Mouse (Mus musculus) kidney, adult 9 months (tissue): ENCODE results near the gene Prr19.
"Not testable (repeated sequence)": the region's sequence is repeated elsewhere in the genome, so short reads cannot be mapped to it uniquely, and the experiment has no call there.

Source experiments
- DNase-seq: peaks from one replicate; pipeline ENCODE4 v3.0.0; 2022

Gene Prr19

DNA sequence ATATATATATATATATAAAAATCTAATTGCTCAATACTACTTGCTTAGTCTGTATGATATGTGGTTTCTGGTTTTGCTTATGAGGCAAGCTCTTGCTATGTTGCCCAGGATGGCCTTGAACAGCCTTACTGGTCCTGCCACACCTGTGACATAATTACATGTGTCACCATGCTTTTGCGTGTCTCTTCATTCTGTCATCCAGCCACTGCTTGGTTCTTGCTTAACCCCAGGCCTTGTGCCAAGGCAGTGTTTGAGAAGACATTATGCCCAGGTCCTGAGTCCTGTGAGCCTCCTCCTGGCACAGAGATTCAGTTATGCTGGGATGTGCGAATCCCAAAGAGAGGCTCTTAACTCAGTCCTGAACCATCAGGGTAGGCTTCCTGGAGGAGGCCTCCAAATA lies 22.0 kb downstream of the Prr19 start:
- DNase-seq, result no peak

GRCm38 (mm10) chr7:25325431-25325830 lies 24.2 kb downstream of the Prr19 start:
- DNase-seq, result not testable (repeated sequence)

DNA sequence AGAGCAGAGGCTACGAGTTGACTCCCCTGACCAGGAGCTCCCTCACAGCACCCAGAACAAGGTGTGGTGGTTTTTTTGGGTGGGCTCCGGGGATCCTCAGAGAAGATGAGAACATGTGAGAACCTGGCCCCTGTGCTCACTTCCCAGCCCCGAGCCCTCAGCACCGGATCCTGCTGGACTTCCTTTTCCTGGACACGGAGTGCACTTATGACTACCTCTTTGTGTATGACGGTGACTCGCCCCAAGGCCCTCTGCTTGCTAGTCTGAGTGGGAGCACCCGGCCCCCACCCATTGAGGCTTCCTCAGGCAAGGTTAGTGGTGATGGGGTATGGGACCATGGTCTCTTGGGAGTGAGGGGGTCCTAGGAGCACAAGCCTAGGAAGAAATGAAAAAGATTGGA lies 25.0 kb downstream of the Prr19 start:
- no peak for DNase-seq

GRCm38 (mm10) chr7:25333596-25334307 lies 32.5 kb downstream of the Prr19 start:
- DNase-seq, result peak; percentile 82

- DNase-seq, result no peak
These were observed 33.3 kb downstream of the Prr19 start for GRCm38 (mm10) chr7:25334472-25334871.

DNA sequence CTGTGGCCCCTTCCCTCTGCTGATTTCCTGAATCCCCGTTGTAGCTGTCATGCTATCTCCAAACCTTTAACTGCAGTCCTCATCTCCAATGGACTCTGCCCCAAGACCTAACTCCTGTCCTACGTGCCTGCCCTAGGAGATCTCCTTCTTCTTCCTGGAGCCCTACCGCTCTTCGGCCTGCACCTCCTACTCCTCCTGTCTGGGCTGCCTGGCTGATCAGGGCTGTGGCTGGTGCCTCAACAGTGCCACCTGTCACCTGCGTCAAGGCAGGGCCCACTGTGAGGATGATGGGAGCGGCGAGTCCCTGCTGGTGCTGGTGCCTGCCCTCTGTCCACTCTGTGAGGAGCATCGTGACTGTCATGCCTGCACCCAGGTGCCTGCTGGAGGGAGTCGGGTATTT lies 38.1 kb downstream of the Prr19 start:
- no peak for DNase-seq

- no peak for DNase-seq
These were observed 40.0 kb downstream of the Prr19 start for GRCm38 (mm10) chr7:25341000-25341784.

DNA sequence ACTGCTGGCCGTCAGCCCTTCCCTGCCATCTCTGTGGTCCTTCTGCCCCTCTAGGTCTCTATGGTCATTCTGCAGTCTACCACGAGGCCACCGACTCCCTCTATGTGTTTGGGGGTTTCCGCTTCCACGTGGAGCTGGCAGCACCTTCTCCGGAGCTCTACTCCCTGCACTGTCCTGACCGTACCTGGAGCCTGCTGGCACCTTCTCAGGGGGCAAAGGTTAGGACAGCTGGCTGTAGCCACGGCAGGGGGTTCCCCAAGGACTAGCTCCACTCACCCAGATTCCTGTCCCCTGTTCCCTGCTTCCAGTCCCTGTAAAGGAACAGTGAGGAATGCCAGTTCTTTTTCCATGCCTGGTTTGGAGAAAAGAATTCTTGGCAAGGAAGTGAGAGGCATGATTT lies 47.6 kb downstream of the Prr19 start:
- peak; percentile 71 for DNase-seq
